ENCODE assay signal across 8 mouse cellular contexts in the genomic region with DNA sequence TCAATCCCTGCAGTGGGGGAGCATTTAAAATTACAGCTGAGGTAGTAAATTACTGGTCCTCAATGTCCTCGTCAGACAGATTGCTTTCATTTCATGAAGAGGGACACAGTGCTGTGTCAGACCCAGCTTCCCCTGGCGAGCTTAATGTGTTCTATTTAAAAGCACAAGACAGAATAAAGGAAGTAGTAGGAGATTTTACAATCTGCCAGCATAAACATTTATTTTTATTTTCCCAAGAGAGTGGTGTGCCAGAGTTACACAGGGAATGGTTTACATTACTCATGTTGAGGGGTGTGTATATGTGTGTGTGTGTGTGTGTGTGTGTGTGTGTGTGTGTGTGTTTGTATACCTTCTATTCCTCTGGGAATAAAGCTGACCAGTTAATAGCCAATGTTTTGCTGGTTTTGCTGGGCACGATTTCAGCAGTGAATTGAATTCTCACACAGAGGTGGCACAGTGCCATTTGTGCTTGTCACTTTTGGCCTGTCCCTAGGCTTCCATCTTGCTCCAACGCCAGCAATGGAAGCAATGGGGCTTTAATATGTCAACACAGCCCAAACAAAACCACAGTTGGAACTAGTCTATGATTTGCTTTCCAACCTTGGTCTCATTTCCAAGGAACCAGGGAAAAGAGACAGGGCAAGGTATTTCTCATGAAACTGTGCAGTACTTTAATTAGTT.
DNase-seq lines count a peak whose midpoint lies in the region; ATAC-seq and TF ChIP-seq lines count a peak whose summit lies in the region.

No protein-coding gene starts in this region.

- peak overlapping the region; percentile 61 for H3K27ac ChIP-seq in hindbrain, embryonic 13.5 days
- no peak overlapping the region for H3K27ac ChIP-seq in hindbrain, embryonic 11.5 days (ENCODE audit: low read depth, low read length)
- H3K27ac ChIP-seq in heart, postnatal 0 days (ENCODE audit: low read depth) = no peak overlapping the region
- H3K27ac ChIP-seq in olfactory bulb, adult 2 months (ENCODE audit: insufficient read depth, low read depth, low read length) = peak overlapping the region; percentile 97
- no peak overlapping the region for H3K27ac ChIP-seq in liver, postnatal 0 days (ENCODE audit: low read depth)

- no peaks in the 10 kb centered on the region for H3K36me3 ChIP-seq in hindbrain, embryonic 13.5 days
- no peaks in the 10 kb centered on the region for H3K36me3 ChIP-seq in hindbrain, embryonic 11.5 days (ENCODE audit: control insufficient read depth, insufficient read depth, low read length)
- H3K36me3 ChIP-seq in heart, postnatal 0 days (replicated peaks; ENCODE audit: control insufficient read depth, insufficient read depth, low read length) = no peaks in the 10 kb centered on the region
- H3K36me3 ChIP-seq in liver, postnatal 0 days (replicated peaks; ENCODE audit: insufficient read depth, low read length) = no peaks in the 10 kb centered on the region

- no peak for TF ChIP-seq EP300 in heart, postnatal 0 days (IDR thresholded peaks at IDR 0.05; ENCODE audit: low read depth)
- TF ChIP-seq EP300 in liver, postnatal 0 days (IDR thresholded peaks at IDR 0.05; ENCODE audit: low read depth) = no peak

- ATAC-seq in hindbrain, embryonic 13.5 days (ENCODE audit: low FRiP score) = peak; percentile 57
- no peak; the same call in 1 of the 2 replicates for ATAC-seq in hindbrain, embryonic 11.5 days (ENCODE audit: low FRiP score)
- no peak for ATAC-seq in heart, postnatal 0 days (ENCODE audit: insufficient read depth, low read depth)
- no peak for ATAC-seq in liver, postnatal 0 days

- no peak for TF ChIP-seq POLR2A in olfactory bulb, adult 2 months (IDR thresholded peaks at IDR 0.05; ENCODE audit: insufficient read depth, low read depth, low read length)

- H3K9me3 ChIP-seq in hindbrain, embryonic 13.5 days = no peaks in the 10 kb centered on the region
- H3K9me3 ChIP-seq in hindbrain, embryonic 11.5 days (ENCODE audit: control insufficient read depth, low read length) = no peaks in the 10 kb centered on the region
- no peaks in the 10 kb centered on the region for H3K9me3 ChIP-seq in heart, postnatal 0 days (replicated peaks; ENCODE audit: control insufficient read depth, low read length)
- no peaks in the 10 kb centered on the region for H3K9me3 ChIP-seq in liver, postnatal 0 days (ENCODE audit: low read length)

- DNase-seq in hindbrain, embryonic 11.5 days (ENCODE audit: low spot score) = no peak
- peak; percentile 13 for DNase-seq in right cerebral cortex, postnatal 14 days
- DNase-seq in right cerebral cortex, postnatal 36 days (ENCODE audit: low spot score in 2 of 2) = no peak
- peak; percentile 10 for DNase-seq in heart, postnatal 0 days (ENCODE audit: low spot score)
- DNase-seq in liver, postnatal 0 days = no peak
- no peak for DNase-seq in frontal cortex, postnatal 14 days (ENCODE audit: low spot score in 2 of 2)

- no peak overlapping the region for H3K4me2 ChIP-seq in hindbrain, embryonic 13.5 days
- H3K4me2 ChIP-seq in hindbrain, embryonic 11.5 days (replicated peaks; ENCODE audit: low read depth, low read length) = no peak overlapping the region
- no peak overlapping the region for H3K4me2 ChIP-seq in heart, postnatal 0 days (ENCODE audit: low read depth, low read length)
- no peak overlapping the region for H3K4me2 ChIP-seq in liver, postnatal 0 days (ENCODE audit: low read depth, low read length)

- H3K4me1 ChIP-seq in hindbrain, embryonic 13.5 days (replicated peaks) = peaks cover 8% of the 10 kb centered on the region; the same call in 1 of the 2 replicates
- no peaks in the 10 kb centered on the region for H3K4me1 ChIP-seq in hindbrain, embryonic 11.5 days (replicated peaks; ENCODE audit: control insufficient read depth, insufficient read depth, low read length)
- H3K4me1 ChIP-seq in heart, postnatal 0 days (ENCODE audit: control insufficient read depth, insufficient read depth) = no peaks in the 10 kb centered on the region
- H3K4me1 ChIP-seq in olfactory bulb, adult 2 months (ENCODE audit: control insufficient read depth, insufficient read depth, low read length) = peaks cover 6% of the 10 kb centered on the region
- no peaks in the 10 kb centered on the region for H3K4me1 ChIP-seq in liver, postnatal 0 days (ENCODE audit: insufficient read depth)

- no peak overlapping the region for H3K4me3 ChIP-seq in hindbrain, embryonic 13.5 days
- no peak overlapping the region for H3K4me3 ChIP-seq in hindbrain, embryonic 11.5 days (ENCODE audit: low read depth, low read length)
- no peak overlapping the region for H3K4me3 ChIP-seq in heart, postnatal 0 days (ENCODE audit: low read depth, low read length)
- H3K4me3 ChIP-seq in olfactory bulb, adult 2 months (ENCODE audit: insufficient read depth, low read depth, low read length) = no peak overlapping the region
- H3K4me3 ChIP-seq in liver, postnatal 0 days (ENCODE audit: low read depth, low read length) = no peak overlapping the region

- WGBS in hindbrain, embryonic 13.5 days = 50% methylated on average over 4 of the region's 4 CpGs
- WGBS in hindbrain, embryonic 11.5 days = 71% methylated on average over 4 of the region's 4 CpGs
- 43% methylated on average over 4 of the region's 4 CpGs for WGBS in heart, postnatal 0 days
- 8% methylated on average over 4 of the region's 4 CpGs for WGBS in olfactory bulb, adult 2 months
- 37% methylated on average over 4 of the region's 4 CpGs for WGBS in liver, postnatal 0 days (ENCODE audit: insufficient replicate concordance)

- no peak overlapping the region for H3K9ac ChIP-seq in hindbrain, embryonic 13.5 days
- H3K9ac ChIP-seq in hindbrain, embryonic 11.5 days (ENCODE audit: low read depth, low read length) = no peak overlapping the region
- no peak overlapping the region for H3K9ac ChIP-seq in heart, postnatal 0 days (replicated peaks; ENCODE audit: low read depth, low read length)
- H3K9ac ChIP-seq in liver, postnatal 0 days (replicated peaks) = no peak overlapping the region

- no peak for TF ChIP-seq CTCF in heart, postnatal 0 days (IDR thresholded peaks at IDR 0.05; ENCODE audit: low read depth)
- no peak for TF ChIP-seq CTCF in olfactory bulb, adult 2 months (IDR thresholded peaks at IDR 0.05; ENCODE audit: insufficient read depth, low read depth, low read length)
- TF ChIP-seq CTCF in liver, postnatal 0 days (IDR thresholded peaks at IDR 0.05; ENCODE audit: low read depth) = no peak

- no peaks in the 10 kb centered on the region for H3K27me3 ChIP-seq in hindbrain, embryonic 13.5 days
- no peaks in the 10 kb centered on the region for H3K27me3 ChIP-seq in hindbrain, embryonic 11.5 days (ENCODE audit: control insufficient read depth, insufficient read depth, low read length)
- H3K27me3 ChIP-seq in heart, postnatal 0 days (ENCODE audit: control insufficient read depth, insufficient read depth, low read length) = no peaks in the 10 kb centered on the region
- no peaks in the 10 kb centered on the region for H3K27me3 ChIP-seq in liver, postnatal 0 days (ENCODE audit: insufficient read depth, low read length)

Comparison
In these comparisons a context has a peak if more than half of its experiments do, and no peak if none do; other contexts are left out.
1. H3K27ac ChIP-seq: peak in hindbrain, embryonic 13.5 days (single experiment) and olfactory bulb, adult 2 months (single experiment); none in hindbrain, embryonic 11.5 days (single experiment), heart, postnatal 0 days (single experiment) and liver, postnatal 0 days (single experiment).
2. DNase-seq: peak in right cerebral cortex, postnatal 14 days (single experiment) and heart, postnatal 0 days (single experiment); none in hindbrain, embryonic 11.5 days (single experiment), right cerebral cortex, postnatal 36 days (0 of 2), liver, postnatal 0 days (single experiment) and frontal cortex, postnatal 14 days (0 of 2).